ENCODE assay signal across 11 mouse cellular contexts in genomic region chr14:45477651-45478050, GRCm38 (mm10). TPM values are rescaled to one million over a fixed set of nuclear protein-coding genes. Genes with fewer than 3 reads are reported as not detected.
A peak's percentile ranks its signal among the peaks of the same experiment; 100 is the strongest.
DNase-seq lines count a peak whose midpoint lies in the region; ATAC-seq lines count a peak whose summit lies in the region.
"Had no signal": no experiment of that assay in that cellular context is flagged by ENCODE, and none has a peak within 500 bp of the region (broad histone marks: within the 10 kb centered on the region; RNA-seq: fewer than 3 reads in every experiment).

No protein-coding gene starts in this region.

- no peak overlapping the region; the same call in 1 of the 2 replicates for H3K27ac ChIP-seq in liver, embryonic 16.5 days (ENCODE audit: low read length)
- no peak overlapping the region for H3K27ac ChIP-seq in hindbrain, embryonic 10.5 days
- no peak overlapping the region for H3K27ac ChIP-seq in midbrain, embryonic 16.5 days (ENCODE audit: low read length)
- H3K27ac ChIP-seq: forebrain, embryonic 15.5 days had no signal

- no peaks in the 10 kb centered on the region for H3K27me3 ChIP-seq in liver, embryonic 16.5 days (ENCODE audit: control insufficient read depth, insufficient read depth, low read depth, low read length)
- H3K27me3 ChIP-seq in hindbrain, embryonic 10.5 days (ENCODE audit: insufficient read depth, poor library complexity, severe bottlenecking) = no peaks in the 10 kb centered on the region
- no peaks in the 10 kb centered on the region for H3K27me3 ChIP-seq in midbrain, embryonic 16.5 days (ENCODE audit: control insufficient read depth, insufficient read depth, low read depth, low read length)
- H3K27me3 ChIP-seq: forebrain, embryonic 15.5 days had no signal

- WGBS in liver, embryonic 16.5 days (ENCODE audit: insufficient replicate concordance) = 43% methylated on average over 8 of the region's 8 CpGs
- WGBS in hindbrain, embryonic 10.5 days = 53% methylated on average over 8 of the region's 8 CpGs
- WGBS in midbrain, embryonic 16.5 days = 70% methylated on average over 8 of the region's 8 CpGs

- H3K4me3 ChIP-seq in liver, embryonic 16.5 days (ENCODE audit: low read depth, low read length) = no peak overlapping the region
- no peak overlapping the region for H3K4me3 ChIP-seq in hindbrain, embryonic 10.5 days
- H3K4me3 ChIP-seq in midbrain, embryonic 16.5 days (ENCODE audit: low read depth, low read length) = no peak overlapping the region
- H3K4me3 ChIP-seq: forebrain, embryonic 15.5 days had no signal

- DNase-seq in NIH3T3 (ENCODE audit: low read depth) = peak; percentile 46
- DNase-seq in adrenal gland, postnatal 14 days = peak; percentile 74
- DNase-seq in kidney, adult 11 months = peak; percentile 82
- DNase-seq in hindbrain, embryonic 10.5 days (ENCODE audit: low spot score) = no peak
- DNase-seq in thymus, postnatal 4 days = no peak
- DNase-seq: cerebellum, adult 11-12 months had no signal

- H3K36me3 ChIP-seq in liver, embryonic 16.5 days (ENCODE audit: control insufficient read depth, insufficient read depth) = peaks cover 3% of the 10 kb centered on the region
- H3K36me3 ChIP-seq in hindbrain, embryonic 10.5 days = peaks cover 63% of the 10 kb centered on the region
- H3K36me3 ChIP-seq in midbrain, embryonic 16.5 days (ENCODE audit: control insufficient read depth, insufficient read depth, low read length) = peaks cover 20% of the 10 kb centered on the region

- ATAC-seq in liver, embryonic 16.5 days (ENCODE audit: low read depth) = peak; percentile 81
- no peak for ATAC-seq in midbrain, embryonic 16.5 days
- no peak for ATAC-seq in megakaryocyte-erythroid progenitor cell, adult 5-6 weeks (replicated peaks; ENCODE audit: low FRiP score, low TSS enrichment, poor library complexity, severe bottlenecking)
- ATAC-seq: forebrain, embryonic 15.5 days; hindbrain, embryonic 16.5 days had no signal

- H3K4me1 ChIP-seq in liver, embryonic 16.5 days (ENCODE audit: control insufficient read depth, low read depth, low read length) = no peaks in the 10 kb centered on the region; the same call in 1 of the 2 replicates
- peaks cover 20% of the 10 kb centered on the region for H3K4me1 ChIP-seq in hindbrain, embryonic 10.5 days (replicated peaks)
- H3K4me1 ChIP-seq in midbrain, embryonic 16.5 days (ENCODE audit: control insufficient read depth, insufficient read depth, low read length) = no peaks in the 10 kb centered on the region
- H3K4me1 ChIP-seq: forebrain, embryonic 15.5 days had no signal

- H3K4me2 ChIP-seq in liver, embryonic 16.5 days (ENCODE audit: low read depth, low read length) = 0 out of 2 replicates have a peak overlapping the region, but pooled peaks have one; percentile 13
- H3K4me2 ChIP-seq in midbrain, embryonic 16.5 days (ENCODE audit: low read length) = no peak overlapping the region
- H3K4me2 ChIP-seq: forebrain, embryonic 15.5 days had no signal

- no peaks in the 10 kb centered on the region for H3K9me3 ChIP-seq in liver, embryonic 16.5 days (replicated peaks; ENCODE audit: control insufficient read depth, low read length)
- H3K9me3 ChIP-seq in hindbrain, embryonic 10.5 days = no peaks in the 10 kb centered on the region
- H3K9me3 ChIP-seq in midbrain, embryonic 16.5 days (replicated peaks; ENCODE audit: control insufficient read depth, low read length, poor library complexity, severe bottlenecking) = no peaks in the 10 kb centered on the region
- H3K9me3 ChIP-seq: forebrain, embryonic 15.5 days had no signal

- H3K9ac ChIP-seq in liver, embryonic 16.5 days (ENCODE audit: low read depth, low read length) = no peak overlapping the region
- no peak overlapping the region for H3K9ac ChIP-seq in midbrain, embryonic 16.5 days (ENCODE audit: low read depth, low read length)
- H3K9ac ChIP-seq: forebrain, embryonic 15.5 days had no signal

RNA-seq across cellular contexts. Expression of gene Fermt2, which starts 52.3 kb away (rescaled TPM):
- total RNA-seq in adrenal gland, postnatal 14 days (2021) = 140 and 148 TPM in 2 replicates
- 44.8 and 50.4 TPM in 2 replicates for polyA plus RNA-seq in liver, embryonic 16.5 days (2015; fragmentation: Nextera tagmentation; extraction: Ambion mirVana)
- 74.3 and 89.6 TPM in 2 replicates for polyA plus RNA-seq in hindbrain, embryonic 10.5 days (2016; fragmentation: Nextera tagmentation; extraction: Ambion mirVana)
- polyA plus RNA-seq in midbrain, embryonic 16.5 days (2015; fragmentation: Nextera tagmentation; extraction: Ambion mirVana) = 66.1 and 66.4 TPM in 2 replicates
- not detected in 2 replicates for total RNA-seq in megakaryocyte-erythroid progenitor cell, adult 5-6 weeks (2014; fragmentation: Nextera tagmentation)
- not detected in 2 replicates for total RNA-seq in megakaryocyte-erythroid progenitor cell, adult 5-6 weeks (2017)

Comparison
In these comparisons a context has a peak if more than half of its experiments do, and no peak if none do; other contexts are left out.
1. DNase-seq: peak in NIH3T3 (single experiment), adrenal gland, postnatal 14 days (single experiment) and kidney, adult 11 months (single experiment); none in hindbrain, embryonic 10.5 days (single experiment) and thymus, postnatal 4 days (single experiment).